Mouse (Mus musculus): ENCODE measurements around the gene Tiparp.

GRCm38 (mm10) chr3:65528614-65529470 is 632 bp downstream of the Tiparp start:
- TF ChIP-seq POLR2A (IDR thresholded peaks at IDR 0.05; ENCODE audit: borderline replicate concordance, extremely low read depth, insufficient read depth, insufficient read length, poor library complexity, severe bottlenecking) (no peak), CTCF (IDR thresholded peaks at IDR 0.05; ENCODE audit: borderline replicate concordance, extremely low read depth, insufficient read depth, insufficient read length) (peak; percentile 48)
